Mouse (Mus musculus) urinary bladder, postnatal 4 days (tissue): ENCODE measurements around the gene Fads2.

Source experiments
- DNase-seq, 2 experiments: peaks; one replicate each; pipeline ENCODE4 v3.0.0; 2021 to 2022; ENCODE audit warnings: low spot score in 2 of 2

Fads2 gene

GRCm38 (mm10) chr19:10102054-10102700 is 631 bp upstream of the Fads2 start:
- DNase-seq = no peak

- peak; percentile 82 to 86 for DNase-seq
These were observed 895 bp downstream of the Fads2 start for GRCm38 (mm10) chr19:10100631-10101071.

GRCm38 (mm10) chr19:10097826-10098225 is 3.7 kb downstream of the Fads2 start:
- no peak for DNase-seq

- no peak for DNase-seq
These were observed 5.1 kb downstream of the Fads2 start for GRCm38 (mm10) chr19:10096371-10096876.

DNA sequence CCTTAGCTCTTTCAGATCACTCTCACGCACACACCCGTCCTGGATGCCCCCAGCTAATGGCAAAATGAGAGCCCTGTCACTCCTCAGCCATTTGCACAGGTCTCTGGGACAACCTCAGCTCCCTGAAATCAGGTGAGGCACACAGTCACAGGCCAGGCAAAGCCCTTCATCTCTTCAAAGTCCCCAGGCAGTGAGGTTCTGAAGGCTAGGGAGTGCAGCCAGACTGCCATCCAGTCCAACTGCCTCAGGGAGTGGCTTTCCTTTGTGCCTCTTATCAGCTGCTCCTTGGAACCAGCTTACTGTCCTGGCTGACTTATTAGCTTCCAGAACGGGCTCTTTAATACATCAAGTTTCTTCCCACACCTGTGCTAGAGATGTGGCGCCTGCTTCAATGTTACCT is 6.9 kb downstream of the Fads2 start:
- DNase-seq = no peak

DNA sequence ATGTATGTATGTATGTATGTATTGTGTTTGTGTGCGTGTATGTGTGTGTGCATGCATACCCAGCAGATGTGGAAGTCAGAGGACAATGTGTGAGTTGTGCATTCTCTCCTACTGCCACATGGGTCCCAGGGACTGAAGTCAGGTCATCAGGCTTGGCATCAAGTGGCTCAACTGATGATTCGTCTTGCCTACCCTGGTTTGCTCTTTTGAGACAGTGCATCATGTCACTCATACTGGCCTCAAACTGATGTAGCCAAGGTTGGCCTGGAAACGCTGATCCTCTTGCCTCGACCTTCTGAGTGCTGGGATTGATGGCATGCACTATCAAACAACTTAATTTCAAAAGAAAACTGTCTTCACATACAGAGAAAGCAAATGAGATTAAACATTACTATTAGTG is 7.7 kb downstream of the Fads2 start:
- no peak for DNase-seq

- DNase-seq = no peak
These were observed 14.6 kb downstream of the Fads2 start for GRCm38 (mm10) chr19:10086976-10087375.

- DNase-seq = no peak
These were observed 16.1 kb downstream of the Fads2 start for GRCm38 (mm10) chr19:10085454-10085853.

- no peak for DNase-seq
These were observed 19.4 kb downstream of the Fads2 start for GRCm38 (mm10) chr19:10082105-10082504.

DNA sequence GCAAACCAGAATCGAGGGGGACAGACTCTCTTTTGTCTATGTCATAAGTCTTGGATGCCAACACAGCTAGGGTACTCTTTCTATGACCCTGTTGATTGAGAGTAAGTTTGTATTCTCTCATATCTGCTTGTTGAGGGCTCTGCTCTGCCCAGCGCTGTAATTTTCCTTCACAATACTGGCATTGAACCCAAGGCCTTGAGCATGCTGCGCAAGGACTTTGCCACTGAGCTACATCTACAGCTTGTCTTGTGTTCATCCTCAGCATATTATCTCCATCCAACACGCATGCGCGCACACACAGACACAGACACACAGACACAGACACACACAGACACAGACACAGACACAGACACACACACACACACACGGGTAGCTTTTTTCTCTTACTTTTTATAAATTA is 21.2 kb downstream of the Fads2 start:
- no peak for DNase-seq

DNA sequence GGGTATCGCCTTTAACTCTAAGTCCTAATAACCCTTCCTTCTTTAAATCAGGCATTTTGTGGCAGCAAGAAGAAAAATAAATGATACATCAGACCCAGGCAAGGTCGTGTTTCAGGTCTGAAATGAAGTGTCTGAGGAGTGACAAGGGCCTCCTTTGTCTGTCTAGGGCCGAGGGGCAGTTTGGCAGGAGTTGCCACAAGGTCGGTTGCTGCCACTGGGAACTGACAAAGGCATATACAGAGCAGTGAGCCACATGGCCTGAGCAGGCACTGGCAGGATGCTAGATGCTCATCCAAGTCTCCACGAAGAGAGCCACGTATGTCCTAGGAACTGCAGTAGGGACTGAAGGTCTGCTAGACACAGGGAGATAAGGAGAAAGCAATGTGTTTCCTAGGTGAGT is 23.2 kb downstream of the Fads2 start:
- DNase-seq = no peak

DNA sequence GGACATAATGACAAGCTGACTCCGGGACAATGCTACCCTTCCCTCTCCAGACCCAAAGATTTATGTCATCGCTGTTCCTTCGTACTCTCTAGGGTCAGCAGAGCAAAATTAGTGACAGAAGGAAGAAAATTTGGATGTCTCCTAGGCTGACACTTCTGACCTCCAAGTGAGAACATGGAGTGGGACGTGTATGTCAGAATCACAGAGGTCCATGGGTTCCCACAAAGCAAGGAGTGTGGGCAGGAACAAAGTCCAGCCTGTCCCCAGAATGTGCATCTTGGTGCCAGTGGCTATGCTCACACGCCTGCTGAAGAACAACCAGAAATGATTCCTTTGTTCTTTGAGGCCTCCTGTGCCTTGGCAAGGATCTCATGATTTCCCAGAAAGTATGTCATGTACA is 28.4 kb downstream of the Fads2 start:
- DNase-seq = no peak

DNA sequence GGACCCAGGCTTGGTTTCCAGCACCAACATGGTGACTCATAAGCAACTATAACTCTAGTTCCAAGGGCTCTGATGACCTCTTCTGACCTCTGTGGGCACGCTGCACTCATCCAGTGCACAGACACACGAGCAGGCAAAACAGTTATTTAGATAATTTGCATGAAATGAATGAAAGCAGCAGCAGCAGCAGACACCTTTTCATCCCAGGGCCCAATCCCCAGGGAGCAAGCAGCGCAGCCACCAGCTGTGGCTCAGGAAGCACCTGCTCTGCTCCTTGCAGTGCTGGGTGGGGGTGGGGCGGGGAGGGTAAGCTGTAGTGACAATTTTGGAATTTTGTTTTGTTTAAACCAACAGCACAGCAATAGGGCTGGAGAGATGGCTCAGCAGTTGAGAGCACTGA is 29.7 kb downstream of the Fads2 start:
- no peak for DNase-seq

DNA sequence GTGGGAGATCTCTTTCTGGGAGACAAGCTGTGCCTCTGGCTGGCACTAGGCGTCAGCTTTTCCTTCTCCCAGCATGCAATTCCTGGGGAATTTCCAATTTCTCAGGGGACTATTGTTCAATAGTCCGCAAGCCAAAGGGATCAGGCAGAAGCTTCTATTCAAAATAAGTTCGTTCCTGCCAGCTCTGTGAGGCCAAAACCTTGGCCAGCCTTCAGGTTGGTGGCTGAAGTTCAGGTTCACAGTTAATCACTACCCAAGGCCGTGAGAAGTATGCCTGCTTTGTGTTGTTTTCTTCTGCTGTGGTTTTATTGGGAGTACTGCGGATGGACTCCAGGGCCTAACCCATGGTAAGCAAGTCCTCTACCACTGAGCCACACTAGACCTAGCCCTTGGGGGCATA is 30.4 kb downstream of the Fads2 start:
- DNase-seq = no peak

- no peak for DNase-seq
These were observed 31.2 kb downstream of the Fads2 start for GRCm38 (mm10) chr19:10070186-10070980.

GRCm38 (mm10) chr19:10067701-10068100 is 33.8 kb downstream of the Fads2 start:
- DNase-seq = no peak

DNA sequence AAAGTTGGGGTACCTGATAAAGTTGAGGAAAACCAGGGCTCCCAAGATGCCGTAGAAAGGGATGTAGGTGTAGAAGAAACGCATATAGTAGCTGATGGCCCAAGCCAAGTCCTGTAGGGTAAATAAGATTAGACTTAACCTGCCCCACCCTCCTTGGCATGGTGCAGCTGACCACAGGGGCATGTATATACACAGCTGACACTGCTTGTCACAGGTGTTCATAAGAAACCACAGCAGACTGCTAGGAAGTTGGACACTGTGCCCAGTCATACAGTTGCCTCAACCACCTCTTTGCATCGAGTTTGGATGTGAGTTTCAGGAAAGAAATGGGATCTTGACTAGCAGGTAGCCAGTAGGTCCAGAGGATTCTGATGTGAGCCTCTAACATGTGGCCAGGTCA is 35.0 kb downstream of the Fads2 start:
- DNase-seq = no peak

- DNase-seq = no peak
These were observed 35.4 kb downstream of the Fads2 start for GRCm38 (mm10) chr19:10066189-10066500.

DNA sequence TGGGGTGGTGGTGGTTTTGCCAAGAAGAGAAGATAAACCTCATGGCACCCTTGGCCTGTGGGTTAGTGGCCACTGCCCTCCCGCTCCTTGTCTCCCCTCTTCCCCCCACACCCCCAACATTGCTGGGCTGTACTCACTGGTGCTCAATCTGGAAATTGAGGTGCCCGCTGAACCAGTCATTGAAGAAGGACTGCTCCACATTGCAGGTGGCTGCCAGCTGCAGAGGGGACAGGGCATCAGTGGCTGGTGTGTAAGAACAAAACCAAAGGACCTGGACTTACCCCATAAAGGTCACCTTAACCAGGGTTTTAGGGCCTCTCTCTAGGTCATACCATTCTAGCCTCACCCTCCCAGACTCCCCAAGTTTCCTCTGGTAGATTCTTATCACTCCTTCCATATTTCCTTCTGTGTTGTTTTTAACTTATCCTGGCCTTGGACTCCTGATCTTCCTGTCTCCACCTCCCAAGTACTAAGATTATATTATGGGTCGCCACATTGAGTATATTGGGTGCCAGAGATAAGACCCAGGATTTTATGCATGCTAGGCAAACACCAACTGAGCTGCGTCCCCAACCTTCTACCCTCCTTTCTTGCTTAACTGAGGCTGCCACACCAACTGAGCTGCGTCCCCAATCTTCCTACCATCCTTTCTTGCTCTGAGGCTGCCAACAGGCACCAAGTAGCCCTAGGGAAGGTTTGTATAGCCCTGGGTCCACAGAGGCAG is 35.9 kb downstream of the Fads2 start:
- DNase-seq = no peak

- DNase-seq = no peak
These were observed 37.2 kb downstream of the Fads2 start for GRCm38 (mm10) chr19:10064173-10065012.

DNA sequence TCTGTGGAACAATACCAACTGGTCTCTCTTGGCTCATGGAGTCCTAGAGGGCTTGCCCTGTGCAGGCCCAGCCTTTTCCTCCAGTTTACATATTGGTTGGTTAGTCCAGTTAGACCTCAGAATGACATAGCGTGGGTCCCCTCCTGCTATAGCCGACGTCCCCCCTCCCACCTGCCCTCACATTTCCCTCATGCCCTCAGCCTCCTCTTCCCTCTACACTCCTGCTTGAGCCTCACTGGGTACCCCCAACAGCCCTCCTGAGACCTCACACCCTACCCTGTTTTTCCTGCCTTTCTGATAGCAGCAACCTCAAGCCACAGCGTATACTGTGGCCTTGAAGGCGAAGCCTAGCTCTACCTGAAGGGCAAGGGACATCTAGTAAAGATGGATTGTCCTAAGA is 38.7 kb downstream of the Fads2 start:
- DNase-seq = no peak

DNA sequence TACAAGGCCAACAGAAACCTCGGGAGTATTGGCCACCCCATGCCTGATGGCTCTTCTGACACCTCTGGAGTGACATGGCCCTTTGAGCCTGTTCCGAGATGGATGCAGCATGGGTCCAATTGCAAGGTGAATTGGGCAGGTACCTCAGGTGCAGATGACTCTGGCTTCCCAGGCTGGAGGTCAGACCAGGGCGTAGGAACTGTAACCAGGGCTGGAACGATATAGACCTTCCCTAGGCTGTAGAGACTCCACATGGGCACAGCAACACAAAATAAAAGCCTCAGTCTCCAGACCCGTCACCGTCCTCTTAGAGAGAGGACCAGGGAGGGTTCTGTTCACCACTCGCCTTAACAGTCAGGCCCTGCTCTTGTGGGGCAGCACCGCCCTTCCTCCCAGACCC is 39.3 kb downstream of the Fads2 start:
- DNase-seq = no peak
